Mouse (Mus musculus) kidney, adult 2 months (tissue): ENCODE results near the gene Aldh3b3. TPM values are rescaled to one million over a fixed set of nuclear protein-coding genes. Genes with fewer than 3 reads are reported as not detected.

Experiments used
- DNase-seq: peaks from one replicate; pipeline ENCODE4 v3.0.0; 2021
- H3K27ac ChIP-seq: fragments of 200-500 bp; 2 replicates; pipeline ENCODE4 v1.5.1; 2012; ENCODE audit warnings: low read depth, low read length, control low read depth, inconsistent platforms; ENCODE audit not compliant: insufficient read depth
- H3K27me3 ChIP-seq: fragments of 200-500 bp; replicated peaks from 2 replicates; pipeline ENCODE4 v1.6.1; 2012; ENCODE audit warnings: mild to moderate bottlenecking, moderate library complexity, low read length, inconsistent platforms; ENCODE audit not compliant: control insufficient read depth, insufficient read depth
- H3K36me3 ChIP-seq: fragments of 200-500 bp; 2 replicates; pipeline ENCODE4 v1.6.1; 2012; ENCODE audit warnings: mild to moderate bottlenecking, moderate library complexity, low read length, inconsistent platforms; ENCODE audit not compliant: control insufficient read depth, insufficient read depth
- H3K4me1 ChIP-seq: fragments of 200-500 bp; 2 replicates; pipeline ENCODE4 v1.6.1; 2011; ENCODE audit warnings: low read length; ENCODE audit not compliant: control insufficient read depth, insufficient read depth
- H3K4me3 ChIP-seq: fragments of 200-500 bp; 2 replicates; pipeline ENCODE4 v1.5.1; 2011; ENCODE audit warnings: mild to moderate bottlenecking, low read depth, low read length, control low read depth; ENCODE audit not compliant: insufficient read depth
- CTCF ChIP-seq: fragments of 200-500 bp; conservative IDR thresholded peaks from 2 replicates; pipeline ENCODE4 v1.5.1; 2011; ENCODE audit warnings: low read depth, mild to moderate bottlenecking, control low read depth, low read length, moderate library complexity, mixed read lengths; ENCODE audit not compliant: insufficient read depth, insufficient read length
- POLR2A ChIP-seq: fragments of 200-500 bp; IDR thresholded peaks from one replicate; pipeline ENCODE4 v1.6.1; 2011; ENCODE audit warnings: low read depth, low read length, control low read depth
- WGBS: fragments of 180-500 bp; shearing (Covaris S2); methylation state at CpG from one replicate; pipeline ENCODE4 v1.1.7; 2018; 5-methylcytosine and 5-hydroxymethylcytosine counted together
- polyA plus RNA-seq: library from polyadenylated mRNA; depleted of rRNA; stranded (reverse); fragments of >200 nt; gene quantifications from 2 replicates; pipeline ENCODE4 v1.2.3, GENCODE M21; 2012; rRNA removed

The Aldh3b3 gene
- polyA plus RNA-seq, 1 experiment: 4.7 TPM

DNA sequence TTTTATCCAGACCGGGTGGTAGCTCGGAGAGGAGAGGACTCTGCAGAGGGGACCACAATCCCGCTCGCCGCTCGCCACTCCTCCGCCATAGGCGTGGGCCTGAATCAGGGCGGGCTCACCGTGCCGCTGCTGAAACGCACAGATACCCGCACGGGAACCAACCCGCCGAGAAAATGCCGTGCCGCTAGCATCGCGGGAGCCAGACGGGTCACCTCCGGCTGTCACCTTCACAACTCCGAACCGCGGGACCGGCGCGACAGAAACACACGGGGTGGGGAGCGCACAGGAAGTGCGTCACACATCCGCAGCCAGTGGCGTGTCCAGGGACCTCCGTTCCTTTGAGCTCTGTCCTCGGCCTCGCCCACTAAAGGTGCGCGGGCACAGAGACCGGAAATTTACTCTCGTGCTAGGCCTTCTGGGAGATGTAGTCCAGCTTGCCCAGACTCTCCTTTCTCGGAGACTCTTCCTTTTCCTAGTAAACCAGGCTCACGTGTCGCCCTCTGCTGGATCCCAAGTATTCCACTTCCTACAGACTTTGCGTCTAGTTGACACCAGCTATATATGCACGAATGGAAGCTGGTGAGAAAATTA lies 54.1 kb downstream of the Aldh3b3 start, which contains the start of gene Ndufv1:
TSS of gene Ndufv1 (minus strand) at position 375 of the 591 bp plus-strand sequence.
- Histone ChIP-seq H3K27ac (peak within 1 kb of the TSS; percentile 62), H3K36me3 (peaks cover 2% of the 10 kb centered on the region), H3K4me3 (peak within 1 kb of the TSS; percentile 64), H3K27me3 (no peaks in the 10 kb centered on the region), H3K4me1 (peaks cover 8% of the 10 kb centered on the region; the same call in 1 of the 2 replicates)
- TF ChIP-seq POLR2A (peak; percentile 59), CTCF (peak; percentile 94)
- under 1% methylated on average over 45 of the region's 45 CpGs for WGBS
- DNase-seq: peak; percentile 99

DNA sequence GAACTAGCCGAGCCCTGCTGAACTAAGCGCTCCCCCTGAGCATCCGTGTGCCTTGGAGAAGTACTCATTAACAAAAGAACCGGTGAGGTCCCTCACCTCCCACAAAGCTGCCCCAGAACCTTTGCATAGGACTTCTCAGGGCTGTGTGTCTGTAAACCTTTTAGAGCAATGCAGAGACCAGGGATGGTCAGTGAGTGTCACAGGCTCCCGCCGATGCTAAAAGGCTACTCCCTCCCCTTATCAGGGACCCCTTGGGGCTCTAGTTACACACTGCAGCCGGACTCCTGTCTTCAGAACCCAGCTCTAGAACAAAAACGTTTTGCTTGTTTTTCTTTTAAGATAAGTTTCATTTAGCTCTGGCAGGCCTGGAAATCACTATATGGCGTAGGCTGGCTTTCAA lies 54.6 kb downstream of the Aldh3b3 start:
- DNase-seq: no peak
- 21% methylated on average over 9 of the region's 9 CpGs for WGBS
- Histone ChIP-seq H3K27me3 (no peaks in the 10 kb centered on the region), H3K36me3 (peaks cover 2% of the 10 kb centered on the region), H3K4me3 (peak overlapping the region; percentile 45), H3K4me1 (peaks cover 8% of the 10 kb centered on the region; the same call in 1 of the 2 replicates), H3K27ac (peak overlapping the region; percentile 18; the same call in 1 of the 2 replicates)
- TF ChIP-seq POLR2A (no peak), CTCF (no peak)

DNA sequence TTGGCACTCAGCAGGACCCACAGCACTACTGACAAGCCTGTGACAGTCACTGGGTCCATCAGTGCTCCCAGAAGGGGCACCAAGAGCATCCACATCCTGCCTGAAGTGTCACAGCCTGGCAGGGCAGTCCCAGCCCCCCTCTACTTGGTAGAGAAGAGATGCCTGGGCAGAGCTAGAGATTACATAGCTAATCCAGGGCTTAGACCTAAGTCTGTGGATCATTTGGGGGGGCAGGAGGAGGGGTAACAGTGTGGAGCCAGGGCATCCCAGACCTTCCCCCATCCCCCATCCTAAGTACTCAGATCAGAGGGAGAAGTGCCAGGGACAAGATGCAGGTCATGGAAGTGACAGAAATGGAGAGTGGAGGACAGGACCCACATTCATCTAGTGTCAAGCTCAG lies 56.4 kb downstream of the Aldh3b3 start:
- Histone ChIP-seq H3K4me1 (peaks cover 8% of the 10 kb centered on the region; the same call in 1 of the 2 replicates), H3K4me3 (no peak overlapping the region), H3K27me3 (no peaks in the 10 kb centered on the region), H3K27ac (no peak overlapping the region), H3K36me3 (no peaks in the 10 kb centered on the region)
- DNase-seq: no peak
- no peak for TF ChIP-seq POLR2A
- TF ChIP-seq CTCF: no peak

DNA sequence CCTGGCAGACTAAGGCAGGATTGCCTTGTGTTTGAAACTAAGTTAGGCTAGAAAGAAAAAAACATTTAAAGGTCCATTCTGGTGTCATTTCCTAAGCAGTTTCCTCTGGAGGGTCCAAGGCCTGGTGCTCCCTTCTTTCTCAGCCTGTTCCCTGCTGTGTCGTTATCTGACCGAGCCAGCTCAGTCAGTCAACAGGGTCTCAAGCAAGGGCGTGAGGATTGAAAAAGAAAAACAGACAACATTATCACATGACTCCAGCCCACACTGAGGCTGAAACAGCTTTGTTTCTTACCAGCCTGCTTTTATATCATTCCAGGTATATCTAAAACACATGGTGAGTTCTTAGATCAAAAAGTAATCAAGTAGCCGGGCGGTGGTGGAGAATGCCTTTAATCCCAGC lies 57.2 kb downstream of the Aldh3b3 start:
- peaks cover 8% of the 10 kb centered on the region; the same call in 1 of the 2 replicates for H3K4me1 ChIP-seq
- no peak for DNase-seq
- no peaks in the 10 kb centered on the region for H3K36me3 ChIP-seq
- TF ChIP-seq CTCF: no peak
- no peak for TF ChIP-seq POLR2A
- WGBS: 86% methylated on average over 5 of the region's 5 CpGs
- H3K27me3 ChIP-seq: no peaks in the 10 kb centered on the region
- no peak overlapping the region for H3K4me3 ChIP-seq
- H3K27ac ChIP-seq: no peak overlapping the region

DNA sequence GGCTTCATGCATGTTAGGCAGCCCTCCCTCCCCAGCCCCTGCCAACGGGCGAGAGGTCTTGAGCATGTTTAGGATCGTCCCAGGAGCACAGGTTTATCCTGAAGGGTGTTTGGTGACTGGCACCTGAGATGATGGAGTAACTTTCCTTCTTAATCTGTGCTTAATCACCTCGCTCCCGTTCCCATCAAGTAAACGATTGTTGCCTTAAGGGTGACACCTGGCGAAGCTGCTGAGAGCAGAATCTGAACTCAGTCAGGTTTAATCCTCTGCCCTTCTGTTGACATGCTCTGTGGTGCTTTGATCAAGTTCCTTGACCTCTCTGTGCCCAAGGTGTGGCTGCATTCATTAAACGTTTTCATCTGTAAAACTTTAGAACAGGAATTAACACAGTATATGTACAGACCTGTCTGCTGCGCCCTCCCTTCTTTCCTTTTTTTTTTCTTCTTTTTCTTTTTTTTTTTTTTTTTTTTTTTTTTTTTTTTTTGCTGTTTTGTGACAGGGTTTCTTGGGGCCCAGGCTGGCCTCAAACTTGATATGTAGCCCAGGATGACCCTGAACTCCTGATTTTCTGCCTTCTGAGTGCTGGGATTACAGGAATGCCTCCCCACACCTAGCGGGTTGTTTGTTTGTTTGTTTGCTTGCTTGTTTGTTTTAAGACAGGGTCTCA lies 59.6 kb downstream of the Aldh3b3 start:
- H3K27me3 ChIP-seq: no peaks in the 10 kb centered on the region
- H3K27ac ChIP-seq: no peak overlapping the region
- no peak overlapping the region for H3K4me3 ChIP-seq
- DNase-seq: no peak
- TF ChIP-seq CTCF (no peak), POLR2A (no peak)
- no peaks in the 10 kb centered on the region for H3K36me3 ChIP-seq
- 77% methylated on average over 10 of the region's 10 CpGs for WGBS
- peaks cover 1% of the 10 kb centered on the region; the same call in 1 of the 2 replicates for H3K4me1 ChIP-seq

DNA sequence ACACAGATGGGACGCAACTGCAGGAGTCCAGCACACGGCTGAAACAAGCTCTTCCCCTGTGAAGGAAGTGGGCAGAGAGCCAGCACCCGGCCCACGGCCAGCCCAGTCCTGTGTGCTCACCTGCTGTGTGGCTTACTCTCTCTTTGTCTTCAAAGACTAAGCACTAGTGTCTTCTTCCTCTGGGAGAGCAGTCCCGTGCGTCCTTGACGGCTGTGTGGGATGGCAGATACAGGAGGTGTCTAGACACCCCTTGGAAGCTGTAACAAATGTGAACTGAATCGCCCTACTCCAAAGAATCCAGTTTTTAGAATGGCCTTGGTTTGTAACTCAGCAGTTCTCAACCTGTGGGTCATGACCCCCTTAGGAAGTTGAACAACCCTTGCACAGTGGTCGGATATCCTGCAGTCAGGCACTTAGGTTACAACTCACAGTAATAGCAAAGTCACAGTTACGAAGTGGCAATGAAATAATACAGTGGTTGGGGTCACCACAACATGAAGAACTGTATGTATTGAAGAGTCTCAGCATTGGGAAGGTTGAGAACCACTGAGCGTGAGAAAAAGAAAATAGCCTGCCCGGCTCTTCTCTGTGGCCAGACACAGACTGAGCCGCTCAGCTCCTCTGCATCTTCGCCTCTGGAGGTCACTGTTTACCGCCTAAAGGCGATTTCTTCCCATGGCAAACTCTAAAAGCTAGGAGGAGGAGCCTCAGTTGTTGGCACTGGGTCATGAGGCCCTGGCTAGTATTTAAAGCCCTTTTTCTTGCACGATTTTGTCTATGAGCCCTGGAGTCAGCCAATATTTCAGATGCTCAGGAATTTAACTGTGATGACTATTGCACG lies 60.5 kb downstream of the Aldh3b3 start:
- no peaks in the 10 kb centered on the region for H3K36me3 ChIP-seq
- WGBS: 21% methylated on average over 18 of the region's 18 CpGs
- peak; percentile 93 for DNase-seq
- no peaks in the 10 kb centered on the region for H3K27me3 ChIP-seq
- H3K27ac ChIP-seq: no peak overlapping the region
- no peak overlapping the region for H3K4me3 ChIP-seq
- TF ChIP-seq CTCF (peak; percentile 94), POLR2A (no peak)
- no peaks in the 10 kb centered on the region for H3K4me1 ChIP-seq

Other genes starting within 250 kb of the Aldh3b3 start
- gene Kmt5b, start 191.2 kb upstream of the Aldh3b3 start, polyA plus RNA-seq: 12.6 and 12.9 TPM in 2 replicates
- 65.0 and 72.0 TPM in 2 replicates for gene Chka, start 106.9 kb upstream of the Aldh3b3 start, polyA plus RNA-seq
- gene Tcirg1, start 51.5 kb upstream of the Aldh3b3 start, polyA plus RNA-seq: 69.2 and 71.2 TPM in 2 replicates
- 678 and 742 TPM in 2 replicates for gene Ndufs8, start 45.9 kb upstream of the Aldh3b3 start, polyA plus RNA-seq
- gene Aldh3b1, start 28.8 kb upstream of the Aldh3b3 start, polyA plus RNA-seq: 17.4 and 19.4 TPM in 2 replicates
- 52.3 and 55.7 TPM in 2 replicates for gene Unc93b1, start 23.5 kb upstream of the Aldh3b3 start, polyA plus RNA-seq
- gene Aldh3b2, start 13.7 kb downstream of the Aldh3b3 start, polyA plus RNA-seq: 2.6 and 3.9 TPM in 2 replicates
- 1,670 and 2,218 TPM in 2 replicates for gene Acy3, start 27.9 kb downstream of the Aldh3b3 start, polyA plus RNA-seq
- gene Tbx10, start 34.1 kb downstream of the Aldh3b3 start, polyA plus RNA-seq: 0.31 and 0.75 TPM in 2 replicates
- 19.9 and 20.9 TPM in 2 replicates for gene Nudt8, start 41.9 kb downstream of the Aldh3b3 start, polyA plus RNA-seq
- 1.2 and 1.7 TPM in 2 replicates for gene Gm49405, start 42.0 kb downstream of the Aldh3b3 start, polyA plus RNA-seq
- gene Doc2g, start 44.7 kb downstream of the Aldh3b3 start, polyA plus RNA-seq: 5.1 and 5.5 TPM in 2 replicates
- gene Ndufv1, start 54.2 kb downstream of the Aldh3b3 start, polyA plus RNA-seq: 471 and 532 TPM in 2 replicates
- 686 and 745 TPM in 2 replicates for gene Gstp1, start 79.3 kb downstream of the Aldh3b3 start, polyA plus RNA-seq
- 11.5 and 36.0 TPM in 2 replicates for gene Gstp2, start 87.4 kb downstream of the Aldh3b3 start, polyA plus RNA-seq
- gene Gstp3, start 100.9 kb downstream of the Aldh3b3 start, polyA plus RNA-seq: 0.72 and 2.3 TPM in 2 replicates
- gene Cabp2, start 122.9 kb downstream of the Aldh3b3 start, polyA plus RNA-seq: 0.66 and 0.92 TPM in 2 replicates
- gene Cdk2ap2, start 138.5 kb downstream of the Aldh3b3 start, polyA plus RNA-seq: 134 and 138 TPM in 2 replicates
- 41.6 and 46.3 TPM in 2 replicates for gene Pitpnm1, start 141.4 kb downstream of the Aldh3b3 start, polyA plus RNA-seq
- gene Aip, start 167.2 kb downstream of the Aldh3b3 start, polyA plus RNA-seq: 80.5 and 96.2 TPM in 2 replicates
- gene Gpr152, start 181.1 kb downstream of the Aldh3b3 start, polyA plus RNA-seq: 0.03 and 0.05 TPM in 2 replicates
- 0.12 and 0.20 TPM in 2 replicates for gene Cabp4, start 185.4 kb downstream of the Aldh3b3 start, polyA plus RNA-seq
- gene Coro1b, start 190.0 kb downstream of the Aldh3b3 start, polyA plus RNA-seq: 176 and 181 TPM in 2 replicates
- 4.7 and 20.0 TPM in 2 replicates for gene Ptprcap, start 195.0 kb downstream of the Aldh3b3 start, polyA plus RNA-seq
- gene Rps6kb2, start 204.7 kb downstream of the Aldh3b3 start, polyA plus RNA-seq: 41.0 and 41.8 TPM in 2 replicates
- 3.8 and 4.0 TPM in 2 replicates for gene Carns1, start 216.8 kb downstream of the Aldh3b3 start, polyA plus RNA-seq
- gene Tbc1d10c, start 232.6 kb downstream of the Aldh3b3 start, polyA plus RNA-seq: 2.3 and 9.1 TPM in 2 replicates
- gene Ppp1ca, start 233.4 kb downstream of the Aldh3b3 start, polyA plus RNA-seq: 484 and 509 TPM in 2 replicates
- 18.4 and 19.2 TPM in 2 replicates for gene Rad9a, start 243.0 kb downstream of the Aldh3b3 start, polyA plus RNA-seq